Mouse (Mus musculus) embryonic facial prominence, embryonic 14.5 days (tissue): ENCODE data around the gene Cacna1e. TPM values are rescaled to one million over a fixed set of nuclear protein-coding genes. Genes with fewer than 3 reads are reported as not detected.
A peak's percentile ranks its signal among the peaks of the same experiment; 100 is the strongest.

Experiments used
- ATAC-seq: fragments of 200-750 bp; cut with Nextera tagmentation; 2 replicates; pipeline ENCODE4 v1.8.0; 2017; ENCODE audit warnings: low read depth, moderate number of reproducible peaks, moderate TSS enrichment
- DNase-seq: peaks from one replicate; pipeline ENCODE4 v3.0.0-alpha.2; 2015; ENCODE audit warnings: low spot score
- H3K27ac ChIP-seq: fragments of 300-500 bp; sonication (generic); replicated peaks from 2 replicates; pipeline ENCODE4 v1.5.1; 2014; ENCODE audit warnings: low read depth, mild to moderate bottlenecking, low read length, moderate library complexity
- H3K27me3 ChIP-seq: fragments of 300-500 bp; sonication (generic); replicated peaks from 2 replicates; pipeline ENCODE4 v1.6.1; 2014; ENCODE audit warnings: low read length; ENCODE audit not compliant: control insufficient read depth, insufficient read depth
- H3K36me3 ChIP-seq: fragments of 300-500 bp; sonication (generic); 2 replicates; pipeline ENCODE4 v1.6.1; 2014; ENCODE audit warnings: low read length, mixed read lengths; ENCODE audit not compliant: control insufficient read depth, insufficient read depth
- H3K4me1 ChIP-seq: fragments of 300-500 bp; sonication (generic); 2 replicates; pipeline ENCODE4 v1.6.1; 2014; ENCODE audit warnings: antibody characterized with exemption, low read length; ENCODE audit not compliant: control insufficient read depth, insufficient read depth
- H3K4me2 ChIP-seq: fragments of 300-500 bp; sonication (generic); 2 replicates; pipeline ENCODE4 v1.6.1; 2014; ENCODE audit warnings: low read depth, mild to moderate bottlenecking, low read length, moderate library complexity, mixed read lengths
- H3K4me3 ChIP-seq: fragments of 300-500 bp; sonication (generic); 2 replicates; pipeline ENCODE4 v1.5.1; 2014; ENCODE audit warnings: low read depth, mild to moderate bottlenecking, low read length
- H3K9ac ChIP-seq: fragments of 300-500 bp; sonication (generic); 2 replicates; pipeline ENCODE4 v1.6.1; 2014; ENCODE audit warnings: low read depth, mild to moderate bottlenecking, low read length, moderate library complexity, mixed read lengths
- H3K9me3 ChIP-seq: fragments of 300-500 bp; sonication (generic); 2 replicates; pipeline ENCODE4 v1.6.1; 2016; ENCODE audit warnings: low read length; ENCODE audit not compliant: control insufficient read depth
- WGBS: fragments of 180-500 bp; shearing (Covaris S2); extraction: QIAGEN DNeasy Blood & Tissue Kit; methylation state at CpG from one replicate; pipeline ENCODE4 v1.1.7; 2014; 5-methylcytosine and 5-hydroxymethylcytosine counted together
- polyA plus RNA-seq: library from polyadenylated mRNA; unstranded; fragments of >200 nt; fragmentation: Nextera tagmentation; extraction: Ambion mirVana; gene quantifications from 2 replicates; pipeline ENCODE4 v1.2.1, GENCODE M21; 2014

The Cacna1e gene
- polyA plus RNA-seq, result 0.99 and 1.3 TPM in 2 replicates

DNA sequence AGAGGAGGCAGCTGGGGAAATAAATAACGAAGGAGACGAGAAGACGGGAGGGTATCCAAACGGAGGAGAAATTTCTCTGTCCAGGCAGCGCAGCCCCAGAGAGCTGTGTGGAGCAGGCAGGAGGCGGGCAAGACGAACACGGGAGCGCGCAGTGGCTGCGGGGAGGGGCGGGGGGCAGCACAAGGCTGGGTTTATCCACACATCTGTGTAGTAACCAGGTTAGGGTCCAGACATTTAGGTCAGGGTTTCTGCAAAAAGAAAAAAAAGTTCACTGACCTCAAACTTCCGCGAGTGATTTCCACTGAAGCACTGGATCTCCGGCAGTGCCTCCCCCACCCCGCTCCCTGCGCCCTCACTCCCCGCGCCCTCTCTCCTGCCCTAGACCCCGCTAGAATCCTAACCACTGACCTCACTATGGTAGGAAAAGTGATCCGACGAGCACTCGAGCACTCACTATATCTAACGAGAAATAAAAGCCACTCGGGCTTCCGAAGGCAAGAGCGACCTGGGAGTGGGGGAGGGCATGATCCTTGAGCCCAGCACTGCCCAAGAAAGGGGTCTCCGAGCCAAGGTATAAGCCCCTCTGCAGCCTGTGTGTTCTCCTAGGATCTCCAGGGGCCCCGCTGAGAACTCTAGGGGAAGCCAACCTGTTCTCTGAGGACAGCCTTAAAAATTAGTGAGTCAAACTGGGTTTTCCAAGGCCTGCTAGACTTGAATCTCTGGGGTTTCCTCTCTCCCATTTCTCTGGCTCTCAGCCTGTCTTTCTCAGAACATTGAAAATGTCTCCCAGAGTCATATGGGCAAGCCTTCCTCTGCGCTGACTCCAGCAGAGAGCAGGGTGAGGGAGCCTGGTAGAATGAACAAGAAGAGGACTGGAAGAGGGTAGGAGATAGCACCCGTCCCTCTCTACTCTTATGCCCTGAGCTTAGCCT is at the start of gene Cacna1e:
TSS of gene Cacna1e (minus strand) at position 227 of the 932 bp plus-strand sequence.
- Histone ChIP-seq H3K27me3 (peaks cover 29% of the 10 kb centered on the region), H3K9me3 (no peaks in the 10 kb centered on the region), H3K4me1 (no peaks in the 10 kb centered on the region; the same call in 1 of the 2 replicates), H3K36me3 (no peaks in the 10 kb centered on the region), H3K4me2 (peak within 1 kb of the TSS; percentile 74), H3K4me3 (peak within 1 kb of the TSS; percentile 45), H3K27ac (no peak within 1 kb of the TSS), H3K9ac (peak within 1 kb of the TSS; percentile 55)
- DNase-seq, result no peak
- 6% methylated on average over 31 of the region's 31 CpGs for WGBS
- 0 out of 2 replicates have a peak, but pooled peaks have one; percentile 57 for ATAC-seq

DNA sequence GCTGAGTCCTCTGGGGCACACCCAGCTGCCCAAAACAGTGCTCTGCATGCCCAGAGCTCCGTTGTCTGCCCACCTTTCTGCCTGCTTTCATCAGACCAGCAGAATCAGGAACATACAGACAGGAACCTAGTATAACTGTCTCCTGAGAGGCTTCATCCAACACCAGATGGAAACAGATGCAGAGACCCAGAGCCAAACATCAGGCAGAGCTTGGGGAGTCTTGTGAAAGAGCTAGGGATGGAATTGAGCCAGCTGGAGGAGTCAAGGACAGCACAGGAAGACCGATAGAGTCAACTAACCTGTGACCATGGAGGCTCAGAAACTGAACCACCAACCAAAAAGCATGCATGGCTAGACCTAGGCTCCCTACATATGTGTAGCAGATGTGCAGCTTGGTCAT is 34.1 kb upstream of the Cacna1e start:
- Histone ChIP-seq H3K4me1 (no peaks in the 10 kb centered on the region), H3K4me3 (no peak overlapping the region), H3K9me3 (no peaks in the 10 kb centered on the region), H3K27ac (no peak overlapping the region), H3K4me2 (no peak overlapping the region), H3K27me3 (no peaks in the 10 kb centered on the region), H3K9ac (no peak overlapping the region), H3K36me3 (no peaks in the 10 kb centered on the region)
- peak; percentile 23 for DNase-seq
- no peak for ATAC-seq
- WGBS, result 66% methylated on average over 2 of the region's 2 CpGs

DNA sequence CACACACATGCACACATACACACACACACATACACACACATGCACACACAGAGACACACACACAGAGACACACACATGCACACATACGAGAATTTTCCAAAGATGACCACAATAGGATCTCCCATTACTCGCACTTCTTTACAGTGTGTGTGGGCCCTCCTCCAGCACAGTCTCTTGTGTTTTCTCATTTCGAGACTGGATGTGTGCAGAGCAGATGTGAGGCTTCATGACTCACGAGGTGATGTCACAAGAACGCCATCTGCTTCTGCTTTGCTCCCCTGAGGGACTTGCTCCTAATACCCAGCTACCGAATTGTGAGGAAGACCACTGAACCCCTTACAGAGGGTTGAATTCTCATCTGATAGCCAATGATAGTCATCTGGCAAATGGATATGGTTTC is 33.1 kb upstream of the Cacna1e start:
- ATAC-seq, result peak; percentile 70; the same call in 1 of the 2 replicates
- Histone ChIP-seq H3K4me2 (no peak overlapping the region), H3K9ac (no peak overlapping the region), H3K36me3 (no peaks in the 10 kb centered on the region), H3K4me3 (no peak overlapping the region), H3K9me3 (no peaks in the 10 kb centered on the region), H3K4me1 (no peaks in the 10 kb centered on the region), H3K27ac (no peak overlapping the region), H3K27me3 (no peaks in the 10 kb centered on the region)
- DNase-seq, result peak; percentile 70
- whole genome bisulfite sequencing, result 45% methylated on average over 6 of the region's 6 CpGs

DNA sequence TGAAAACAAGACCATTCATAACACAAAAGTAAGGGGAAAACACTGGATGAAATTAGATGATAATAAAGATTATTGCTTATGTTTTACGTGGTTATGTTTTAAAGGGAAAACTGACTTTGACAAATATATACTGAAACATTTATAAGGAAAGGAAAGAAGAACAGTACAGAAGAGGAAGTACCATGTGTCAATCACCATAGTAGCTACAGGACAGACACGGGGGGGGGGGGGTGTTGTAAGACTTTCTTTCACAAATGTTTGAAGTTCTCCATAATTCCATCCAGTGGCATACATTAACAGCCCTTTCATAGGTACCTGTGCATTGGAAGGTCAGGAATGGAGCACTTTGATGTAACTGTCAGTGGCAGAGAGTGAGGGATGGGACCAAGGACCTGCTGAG is 25.3 kb upstream of the Cacna1e start:
- ATAC-seq (no peak), DNase-seq (no peak)
- no peak overlapping the region for H3K4me3 ChIP-seq
- no peaks in the 10 kb centered on the region for H3K27me3 ChIP-seq
- WGBS, result 78% methylated on average over 2 of the region's 2 CpGs
- no peaks in the 10 kb centered on the region for H3K4me1 ChIP-seq
- H3K27ac ChIP-seq, result no peak overlapping the region
- H3K4me2 ChIP-seq, result no peak overlapping the region
- H3K9ac ChIP-seq, result no peak overlapping the region
- H3K36me3 ChIP-seq, result no peaks in the 10 kb centered on the region
- H3K9me3 ChIP-seq, result no peaks in the 10 kb centered on the region

DNA sequence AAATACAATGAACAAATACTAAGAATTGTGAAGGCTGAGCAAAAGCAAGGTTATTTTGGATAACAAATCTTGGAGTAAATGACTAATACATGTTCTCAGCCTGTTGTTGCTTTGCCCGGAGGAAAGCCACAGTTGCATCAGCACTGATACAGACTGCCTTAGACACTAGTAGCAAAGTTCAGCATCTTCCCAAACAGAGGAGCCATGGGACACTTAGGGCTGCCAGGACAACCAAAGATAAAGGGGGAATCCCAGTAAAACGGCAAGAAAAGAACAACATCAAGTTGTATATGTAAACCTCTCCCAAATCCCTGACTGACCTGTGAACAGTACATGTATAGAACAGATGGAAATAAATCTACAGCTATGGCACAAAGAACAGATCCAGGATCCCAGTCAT is 13.1 kb upstream of the Cacna1e start:
- 88% methylated on average over 2 of the region's 2 CpGs for WGBS
- Histone ChIP-seq H3K9me3 (no peaks in the 10 kb centered on the region), H3K4me2 (no peak overlapping the region), H3K27ac (no peak overlapping the region), H3K27me3 (no peaks in the 10 kb centered on the region), H3K4me1 (no peaks in the 10 kb centered on the region), H3K9ac (no peak overlapping the region), H3K4me3 (no peak overlapping the region), H3K36me3 (no peaks in the 10 kb centered on the region)
- DNase-seq (no peak), ATAC-seq (no peak)

DNA sequence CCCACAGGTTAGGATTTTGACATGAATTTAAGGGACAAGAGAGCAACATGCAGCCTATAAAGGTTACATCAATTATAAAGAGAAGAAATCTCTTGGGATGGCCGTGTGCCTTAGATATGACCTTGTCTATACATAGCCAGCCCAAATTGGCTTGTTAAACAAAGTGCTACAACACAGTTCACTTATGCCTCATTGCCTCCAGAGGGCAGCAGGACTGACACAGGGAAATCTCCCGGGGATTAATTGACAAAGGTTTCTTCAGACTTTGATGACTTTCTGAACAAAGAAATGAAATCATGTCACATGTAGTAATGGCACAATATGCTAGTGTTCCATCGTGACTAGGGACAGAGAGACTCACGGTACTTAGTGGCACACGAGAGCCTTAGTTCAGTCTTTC is 5.9 kb upstream of the Cacna1e start:
- Histone ChIP-seq H3K4me2 (no peak overlapping the region), H3K27ac (no peak overlapping the region), H3K27me3 (peaks cover 4% of the 10 kb centered on the region; the same call in 1 of the 2 replicates), H3K4me1 (no peaks in the 10 kb centered on the region), H3K9me3 (no peaks in the 10 kb centered on the region), H3K9ac (no peak overlapping the region), H3K36me3 (no peaks in the 10 kb centered on the region), H3K4me3 (no peak overlapping the region)
- 77% methylated on average over 5 of the region's 5 CpGs for WGBS
- DNase-seq, result no peak
- no peak for ATAC-seq

DNA sequence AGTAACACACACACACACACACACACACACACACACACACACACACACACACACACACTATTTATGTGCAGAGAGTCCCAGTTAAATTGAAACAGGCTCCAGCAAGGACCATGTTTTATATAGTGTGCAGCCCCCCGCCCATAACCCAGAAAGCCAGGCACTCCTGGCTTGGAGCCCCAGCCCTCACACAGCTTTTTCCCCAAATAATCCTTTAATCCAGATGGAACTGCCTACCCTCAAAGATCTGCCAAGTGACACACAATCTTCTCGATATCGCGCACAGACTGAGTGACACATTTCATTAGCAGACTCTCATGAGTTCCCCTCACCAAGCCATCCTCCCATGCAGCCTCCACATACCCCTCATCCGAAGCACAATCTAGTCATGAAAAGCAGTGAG is 4.2 kb upstream of the Cacna1e start:
- Histone ChIP-seq H3K4me1 (no peaks in the 10 kb centered on the region; the same call in 1 of the 2 replicates), H3K9ac (no peak overlapping the region), H3K9me3 (no peaks in the 10 kb centered on the region), H3K36me3 (no peaks in the 10 kb centered on the region), H3K4me2 (no peak overlapping the region), H3K27ac (no peak overlapping the region), H3K27me3 (peaks cover 17% of the 10 kb centered on the region; the same call in 1 of the 2 replicates), H3K4me3 (no peak overlapping the region)
- DNase-seq, result no peak
- no peak for ATAC-seq
- 70% methylated on average over 5 of the region's 5 CpGs for WGBS

DNA sequence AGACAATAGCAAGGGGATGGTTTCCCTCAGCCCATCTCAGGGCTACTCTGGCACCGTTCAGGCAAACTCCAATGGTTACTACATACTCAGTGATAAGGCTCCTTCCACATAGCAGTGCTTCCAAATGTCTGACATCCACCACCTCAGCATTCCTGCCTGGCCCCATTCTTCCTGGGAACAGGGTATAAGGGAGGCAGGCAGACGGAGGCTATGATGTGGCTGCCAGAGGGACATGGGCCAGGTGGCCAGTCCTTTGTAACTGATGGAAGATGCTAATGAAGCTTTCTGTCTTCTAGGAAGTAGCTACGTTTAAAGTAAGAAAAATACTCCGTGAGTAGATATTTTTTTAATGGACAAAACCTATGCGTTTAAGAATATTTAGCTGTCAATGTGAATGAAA is 3.7 kb upstream of the Cacna1e start:
- H3K27me3 ChIP-seq, result peaks cover 22% of the 10 kb centered on the region
- no peak for DNase-seq
- ATAC-seq, result no peak
- H3K4me3 ChIP-seq, result no peak overlapping the region
- H3K4me2 ChIP-seq, result no peak overlapping the region
- no peak overlapping the region for H3K9ac ChIP-seq
- no peaks in the 10 kb centered on the region; the same call in 1 of the 2 replicates for H3K4me1 ChIP-seq
- WGBS, result 71% methylated on average over 5 of the region's 5 CpGs
- no peaks in the 10 kb centered on the region for H3K9me3 ChIP-seq
- no peaks in the 10 kb centered on the region for H3K36me3 ChIP-seq
- H3K27ac ChIP-seq, result no peak overlapping the region
